Comparison of ENCODE assay signal across 13 mouse cellular contexts in the genomic region with DNA sequence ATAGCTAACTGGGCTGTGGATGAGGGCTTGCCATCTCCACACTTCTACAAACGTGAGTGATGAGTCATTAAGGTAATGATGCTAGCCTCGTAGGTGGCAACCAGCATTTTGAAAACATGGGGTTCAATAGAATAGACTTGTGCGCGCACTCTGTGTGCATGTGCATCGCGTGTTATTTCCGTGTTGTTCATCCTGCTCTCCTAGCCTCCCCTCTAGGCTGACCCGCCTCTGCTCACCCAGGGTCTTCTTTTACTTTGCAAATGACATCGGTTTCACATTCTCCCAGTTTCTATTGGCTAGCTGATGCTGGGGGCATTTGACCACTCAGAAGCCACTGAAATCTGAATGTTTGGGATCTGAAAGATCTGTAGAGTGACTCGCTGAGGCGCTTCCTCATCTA. TPM values are rescaled to one million over a fixed set of nuclear protein-coding genes. Genes with fewer than 3 reads are reported as not detected.
DNase-seq lines count a peak whose midpoint lies in the region; ATAC-seq and TF ChIP-seq lines count a peak whose summit lies in the region.
"Had no signal": no experiment of that assay in that cellular context is flagged by ENCODE, and none has a peak within 500 bp of the region (broad histone marks: within the 10 kb centered on the region; RNA-seq: fewer than 3 reads in every experiment).

No protein-coding gene starts in this region.

- no peak for DNase-seq in heart, postnatal 36 days
- DNase-seq in embryonic facial prominence, embryonic 10.5 days (ENCODE audit: low spot score) = no peak
- no peak for DNase-seq in forebrain, postnatal 0 days
- peak; percentile 82 for DNase-seq in midbrain, embryonic 11.5 days (ENCODE audit: low spot score, missing footprints)
- DNase-seq in urinary bladder, postnatal 36 days (ENCODE audit: low spot score in 2 of 2) = no peak
- DNase-seq: kidney, adult 8-10 months; liver; thymus, postnatal 14 days had no signal

- ATAC-seq in heart, embryonic 13.5 days (ENCODE audit: extremely low read depth, insufficient number of reproducible peaks, low FRiP score, low TSS enrichment) = no peak
- no peak for ATAC-seq in forebrain, postnatal 0 days
- ATAC-seq in midbrain, embryonic 11.5 days (ENCODE audit: low FRiP score) = no peak
- no peak for ATAC-seq in erythroid progenitor cell, adult 5-6 weeks (replicated peaks; ENCODE audit: low FRiP score, poor library complexity, severe bottlenecking)
- ATAC-seq in erythroblast, adult 5-6 weeks (replicated peaks; ENCODE audit: low FRiP score, poor library complexity, severe bottlenecking) = no peak

- 0 out of 2 replicates have a peak overlapping the region, but pooled peaks have one; percentile 45 for H3K4me3 ChIP-seq in heart, embryonic 13.5 days
- peak overlapping the region; percentile 47; the same call in 1 of the 2 replicates for H3K4me3 ChIP-seq in embryonic facial prominence, embryonic 10.5 days
- H3K4me3 ChIP-seq in forebrain, postnatal 0 days (ENCODE audit: low read depth, low read length) = no peak overlapping the region
- H3K4me3 ChIP-seq in midbrain, embryonic 11.5 days (ENCODE audit: low read depth, low read length) = no peak overlapping the region

- whole genome bisulfite sequencing in heart, embryonic 13.5 days = 35% methylated on average over 11 of the region's 11 CpGs
- 29% methylated on average over 11 of the region's 11 CpGs for WGBS in embryonic facial prominence, embryonic 10.5 days
- 40% methylated on average over 11 of the region's 11 CpGs for WGBS in forebrain, postnatal 0 days
- 29% methylated on average over 11 of the region's 11 CpGs for WGBS in midbrain, embryonic 11.5 days

- H3K27ac ChIP-seq in heart, embryonic 13.5 days (replicated peaks) = no peak overlapping the region
- no peak overlapping the region for H3K27ac ChIP-seq in embryonic facial prominence, embryonic 10.5 days (replicated peaks)
- no peak overlapping the region for H3K27ac ChIP-seq in forebrain, postnatal 0 days (ENCODE audit: low read depth, low read length)
- no peak overlapping the region for H3K27ac ChIP-seq in midbrain, embryonic 11.5 days (ENCODE audit: low read depth, low read length)

- H3K9ac ChIP-seq in heart, embryonic 13.5 days = no peak overlapping the region
- no peak overlapping the region for H3K9ac ChIP-seq in forebrain, postnatal 0 days
- no peak overlapping the region for H3K9ac ChIP-seq in midbrain, embryonic 11.5 days (ENCODE audit: low read length)

- intact Hi-C loops in heart, postnatal 36 days (cut with DNase I) = no loop called here

- peak overlapping the region; percentile 78; the same call in 1 of the 2 replicates for H3K4me2 ChIP-seq in heart, embryonic 13.5 days
- peak overlapping the region; percentile 70 for H3K4me2 ChIP-seq in forebrain, postnatal 0 days (ENCODE audit: low read depth)
- H3K4me2 ChIP-seq in midbrain, embryonic 11.5 days = 0 out of 2 replicates have a peak overlapping the region, but pooled peaks have one; percentile 74

- peaks cover 13% of the 10 kb centered on the region for H3K4me1 ChIP-seq in heart, embryonic 13.5 days
- H3K4me1 ChIP-seq in embryonic facial prominence, embryonic 10.5 days = peaks cover 18% of the 10 kb centered on the region
- H3K4me1 ChIP-seq in forebrain, postnatal 0 days (ENCODE audit: insufficient read depth) = no peaks in the 10 kb centered on the region
- H3K4me1 ChIP-seq in midbrain, embryonic 11.5 days (ENCODE audit: control insufficient read depth, insufficient read depth, low read length) = peaks cover 11% of the 10 kb centered on the region

- no peak for TF ChIP-seq CTCF in forebrain, postnatal 0 days (IDR thresholded peaks at IDR 0.05; ENCODE audit: low read depth)

- H3K27me3 ChIP-seq in heart, embryonic 13.5 days (replicated peaks) = peaks cover 48% of the 10 kb centered on the region
- H3K27me3 ChIP-seq in embryonic facial prominence, embryonic 10.5 days (replicated peaks; ENCODE audit: low read depth, poor library complexity, severe bottlenecking) = peaks cover 42% of the 10 kb centered on the region
- peaks cover 8% of the 10 kb centered on the region; the same call in 1 of the 2 replicates for H3K27me3 ChIP-seq in forebrain, postnatal 0 days (ENCODE audit: insufficient read depth, low read length)
- peaks cover 18% of the 10 kb centered on the region for H3K27me3 ChIP-seq in midbrain, embryonic 11.5 days (ENCODE audit: control insufficient read depth, insufficient read depth, low read length)

- no peaks in the 10 kb centered on the region for H3K36me3 ChIP-seq in heart, embryonic 13.5 days
- no peaks in the 10 kb centered on the region for H3K36me3 ChIP-seq in embryonic facial prominence, embryonic 10.5 days (replicated peaks)
- H3K36me3 ChIP-seq in forebrain, postnatal 0 days (ENCODE audit: insufficient read depth) = no peaks in the 10 kb centered on the region
- no peaks in the 10 kb centered on the region for H3K36me3 ChIP-seq in midbrain, embryonic 11.5 days (ENCODE audit: control insufficient read depth, insufficient read depth, low read length)

- H3K9me3 ChIP-seq in heart, embryonic 13.5 days = no peaks in the 10 kb centered on the region
- no peaks in the 10 kb centered on the region for H3K9me3 ChIP-seq in embryonic facial prominence, embryonic 10.5 days
- H3K9me3 ChIP-seq in forebrain, postnatal 0 days (ENCODE audit: low read length) = no peaks in the 10 kb centered on the region
- H3K9me3 ChIP-seq in midbrain, embryonic 11.5 days (ENCODE audit: control insufficient read depth, low read length) = no peaks in the 10 kb centered on the region

RNA-seq across cellular contexts. Expression of a gene that starts 1.6 kb away (rescaled TPM):
- polyA plus RNA-seq in heart, embryonic 13.5 days (2015; fragmentation: Nextera tagmentation; extraction: Ambion mirVana) = not detected in 2 replicates
- 1 to 10 TPM; 3.1 to 3.9 TPM for total RNA-seq in heart, postnatal 36 days (2021)
- 0.13 TPM in 1 of 2 replicates, not detected in the other for polyA plus RNA-seq in embryonic facial prominence, embryonic 10.5 days (2016; fragmentation: Nextera tagmentation; extraction: Ambion mirVana)
- 1.6 and 3.2 TPM in 2 replicates for total RNA-seq in forebrain, postnatal 0 days (2014; rRNA removed)
- polyA plus RNA-seq in forebrain, postnatal 0 days (2015; fragmentation: Nextera tagmentation; extraction: Ambion mirVana) = 1.1 and 3.1 TPM in 2 replicates
- not detected in 2 replicates for polyA plus RNA-seq in midbrain, embryonic 11.5 days (2014; fragmentation: Nextera tagmentation; extraction: Ambion mirVana)
- total RNA-seq in erythroid progenitor cell, adult 5-6 weeks (2015; ENCODE audit: low replicate concordance) = not detected in 2 replicates
- not detected in 2 replicates for total RNA-seq in erythroid progenitor cell, adult 5-6 weeks (2017; ENCODE audit: low replicate concordance)
- total RNA-seq in erythroblast, adult 5-6 weeks (2015; ENCODE audit: low replicate concordance) = not detected in 2 replicates
- not detected in 2 replicates for total RNA-seq in erythroblast, adult 5-6 weeks (2017; ENCODE audit: low replicate concordance)
- total RNA-seq: hematopoietic stem cell, adult 5-6 weeks; monocyte, adult 5-6 weeks had no signal

Comparison
In these comparisons a context has a peak if more than half of its experiments do, and no peak if none do; other contexts are left out.
1. H3K4me3 ChIP-seq: peak in heart, embryonic 13.5 days (single experiment) and embryonic facial prominence, embryonic 10.5 days (single experiment); none in forebrain, postnatal 0 days (single experiment) and midbrain, embryonic 11.5 days (single experiment).
2. Peak in every context shown above with its lines, with median percentiles within 50 percentile points of each other: H3K4me2 ChIP-seq.